ENCODE assay signal across 8 mouse cellular contexts in the genomic region with DNA sequence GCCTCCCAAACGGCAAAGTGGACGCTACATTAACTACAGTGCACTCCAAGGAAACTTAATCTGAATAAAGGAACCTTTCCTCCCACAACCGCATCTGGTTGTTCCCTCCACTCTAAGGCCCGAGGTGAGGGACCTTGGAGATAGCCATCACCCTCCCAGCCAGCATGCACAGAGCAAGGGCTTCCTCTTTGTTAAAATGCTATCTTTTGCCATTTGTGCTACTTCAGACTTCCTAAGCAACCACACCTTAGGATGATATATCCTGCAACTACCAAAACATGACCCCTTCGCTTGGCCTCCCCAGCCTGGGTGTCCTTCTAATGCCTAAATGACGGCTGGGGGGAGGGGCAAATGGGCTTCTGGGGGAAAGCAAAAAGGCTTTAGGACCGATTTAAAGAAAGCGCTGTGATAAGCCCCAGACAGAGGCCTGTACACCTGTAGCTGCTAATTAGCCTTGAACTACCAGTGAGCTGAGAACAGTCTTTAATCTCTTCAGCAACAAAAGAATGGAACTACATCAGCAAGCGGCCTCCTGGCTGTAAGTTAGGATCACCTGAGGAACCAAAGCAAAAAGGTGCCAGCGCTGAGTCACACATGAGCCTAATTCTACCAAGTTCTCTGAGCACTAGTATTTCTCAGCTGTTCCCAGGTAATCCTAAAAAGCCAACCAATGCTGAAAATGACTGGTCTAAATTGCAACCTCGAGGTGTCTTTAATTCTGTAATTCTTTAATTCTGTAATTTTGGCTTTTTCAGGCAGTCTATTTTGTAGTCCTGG. TPM values are rescaled to one million over a fixed set of nuclear protein-coding genes. Genes with fewer than 3 reads are reported as not detected.
DNase-seq lines count a peak whose midpoint lies in the region; ATAC-seq and TF ChIP-seq lines count a peak whose summit lies in the region.
"Had no signal": no experiment of that assay in that cellular context is flagged by ENCODE, and none has a peak within 500 bp of the region (broad histone marks: within the 10 kb centered on the region; RNA-seq: fewer than 3 reads in every experiment).

No protein-coding gene starts in this region.

- WGBS in hindbrain, postnatal 0 days = 69% methylated on average over 11 of the region's 11 CpGs
- WGBS in hindbrain, embryonic 14.5 days = 64% methylated on average over 11 of the region's 11 CpGs
- 51% methylated on average over 11 of the region's 11 CpGs for WGBS in spleen, adult 2 months
- WGBS in intestine, embryonic 14.5 days = 57% methylated on average over 11 of the region's 11 CpGs
- WGBS in liver, postnatal 0 days (ENCODE audit: insufficient replicate concordance) = 36% methylated on average over 11 of the region's 11 CpGs

- no peak for TF ChIP-seq CTCF in hindbrain, postnatal 0 days (IDR thresholded peaks at IDR 0.05; ENCODE audit: low read depth)
- no peak for TF ChIP-seq CTCF in spleen, adult 2 months (IDR thresholded peaks at IDR 0.05; ENCODE audit: extremely low read depth, insufficient read depth, insufficient read length, insufficient replicate concordance)
- TF ChIP-seq CTCF in liver, postnatal 0 days (IDR thresholded peaks at IDR 0.05; ENCODE audit: low read depth) = no peak

- H3K27ac ChIP-seq in hindbrain, postnatal 0 days = no peak overlapping the region
- no peak overlapping the region for H3K27ac ChIP-seq in hindbrain, embryonic 14.5 days
- peak overlapping the region; percentile 58 for H3K27ac ChIP-seq in spleen, adult 2 months (ENCODE audit: insufficient read depth, low read length)
- no peak overlapping the region for H3K27ac ChIP-seq in intestine, embryonic 14.5 days (ENCODE audit: low read depth)
- H3K27ac ChIP-seq in liver, postnatal 0 days (ENCODE audit: low read depth) = peak overlapping the region; percentile 92

- no peak for DNase-seq in hindbrain, postnatal 0 days (ENCODE audit: low spot score)
- no peak for DNase-seq in hindbrain, embryonic 14.5 days (ENCODE audit: low spot score)
- no peak for DNase-seq in spleen, adult 2 months (ENCODE audit: low read depth in 1 of 2, low spot score in 2 of 2)
- DNase-seq in spleen, adult 12 weeks (ENCODE audit: low spot score) = no peak
- DNase-seq in intestine, embryonic 14.5 days (ENCODE audit: low spot score) = no peak
- DNase-seq in liver, postnatal 0 days = no peak
- DNase-seq in right cerebral cortex, adult 2 months (ENCODE audit: low spot score in 2 of 2) = no peak

- no peaks in the 10 kb centered on the region for H3K36me3 ChIP-seq in hindbrain, postnatal 0 days (ENCODE audit: insufficient read depth, low read length)
- H3K36me3 ChIP-seq in hindbrain, embryonic 14.5 days (replicated peaks; ENCODE audit: control insufficient read depth, insufficient read depth) = no peaks in the 10 kb centered on the region
- peaks cover 2% of the 10 kb centered on the region; the same call in 1 of the 2 replicates for H3K36me3 ChIP-seq in spleen, adult 2 months (ENCODE audit: control insufficient read depth, insufficient read depth, low read length)
- peaks cover 27% of the 10 kb centered on the region for H3K36me3 ChIP-seq in intestine, embryonic 14.5 days (ENCODE audit: control insufficient read depth, insufficient read depth, low read length)
- H3K36me3 ChIP-seq in liver, postnatal 0 days (replicated peaks; ENCODE audit: insufficient read depth, low read length) = peaks cover 55% of the 10 kb centered on the region

- no peak overlapping the region for H3K4me3 ChIP-seq in hindbrain, postnatal 0 days (ENCODE audit: low read length)
- no peak overlapping the region for H3K4me3 ChIP-seq in hindbrain, embryonic 14.5 days (replicated peaks; ENCODE audit: low read length)
- H3K4me3 ChIP-seq in spleen, adult 2 months (ENCODE audit: extremely low read depth, insufficient read depth, insufficient read length) = no peak overlapping the region
- no peak overlapping the region for H3K4me3 ChIP-seq in intestine, embryonic 14.5 days (ENCODE audit: low read depth, low read length)
- H3K4me3 ChIP-seq in liver, postnatal 0 days (ENCODE audit: low read depth, low read length) = peak overlapping the region; percentile 96
- H3K4me3 ChIP-seq: myocyte had no signal

- no peaks in the 10 kb centered on the region for H3K9me3 ChIP-seq in hindbrain, postnatal 0 days (ENCODE audit: low read length)
- no peaks in the 10 kb centered on the region for H3K9me3 ChIP-seq in hindbrain, embryonic 14.5 days (ENCODE audit: control insufficient read depth, low read length)
- no peaks in the 10 kb centered on the region for H3K9me3 ChIP-seq in intestine, embryonic 14.5 days (ENCODE audit: control insufficient read depth, low read length)
- no peaks in the 10 kb centered on the region for H3K9me3 ChIP-seq in liver, postnatal 0 days (ENCODE audit: low read length)

- TF ChIP-seq EP300 in liver, postnatal 0 days (IDR thresholded peaks at IDR 0.05; ENCODE audit: low read depth) = no peak

- no peak for TF ChIP-seq POLR2A in spleen, adult 2 months (IDR thresholded peaks at IDR 0.05; ENCODE audit: low read depth, low read length)

- ATAC-seq in hindbrain, postnatal 0 days = no peak
- no peak for ATAC-seq in hindbrain, embryonic 14.5 days (ENCODE audit: low FRiP score)
- no peak for ATAC-seq in intestine, embryonic 14.5 days (replicated peaks; ENCODE audit: low FRiP score, low TSS enrichment, low read depth)
- ATAC-seq in liver, postnatal 0 days = no peak

- peaks cover 24% of the 10 kb centered on the region for H3K4me1 ChIP-seq in hindbrain, postnatal 0 days (ENCODE audit: insufficient read depth, low read length)
- peaks cover 21% of the 10 kb centered on the region for H3K4me1 ChIP-seq in hindbrain, embryonic 14.5 days (replicated peaks; ENCODE audit: control insufficient read depth, insufficient read depth, low read length)
- H3K4me1 ChIP-seq in spleen, adult 2 months (ENCODE audit: control insufficient read depth, insufficient read depth, insufficient read length) = peaks cover 45% of the 10 kb centered on the region
- H3K4me1 ChIP-seq in intestine, embryonic 14.5 days (replicated peaks; ENCODE audit: control insufficient read depth, insufficient read depth, low read length) = peaks cover 32% of the 10 kb centered on the region
- H3K4me1 ChIP-seq in liver, postnatal 0 days (ENCODE audit: insufficient read depth) = peaks cover 60% of the 10 kb centered on the region

- H3K27me3 ChIP-seq in hindbrain, postnatal 0 days (ENCODE audit: insufficient read depth, low read length) = no peaks in the 10 kb centered on the region
- peaks cover 13% of the 10 kb centered on the region for H3K27me3 ChIP-seq in hindbrain, embryonic 14.5 days (ENCODE audit: control insufficient read depth, insufficient read depth, low read length)
- no peaks in the 10 kb centered on the region for H3K27me3 ChIP-seq in spleen, adult 2 months (ENCODE audit: control insufficient read depth, insufficient read depth, low read length)
- H3K27me3 ChIP-seq in intestine, embryonic 14.5 days (replicated peaks; ENCODE audit: control insufficient read depth, insufficient read depth, low read length) = no peaks in the 10 kb centered on the region
- no peaks in the 10 kb centered on the region for H3K27me3 ChIP-seq in liver, postnatal 0 days (ENCODE audit: insufficient read depth, low read length)

- H3K4me2 ChIP-seq in hindbrain, postnatal 0 days (ENCODE audit: low read depth, low read length) = peak overlapping the region; percentile 13; the same call in 1 of the 2 replicates
- H3K4me2 ChIP-seq in hindbrain, embryonic 14.5 days (replicated peaks) = no peak overlapping the region
- H3K4me2 ChIP-seq in intestine, embryonic 14.5 days (ENCODE audit: low read length) = peak overlapping the region; percentile 7; the same call in 1 of the 2 replicates
- peak overlapping the region; percentile 100 for H3K4me2 ChIP-seq in liver, postnatal 0 days (ENCODE audit: low read depth, low read length)

- H3K9ac ChIP-seq in hindbrain, postnatal 0 days (replicated peaks; ENCODE audit: low read length) = no peak overlapping the region
- no peak overlapping the region for H3K9ac ChIP-seq in hindbrain, embryonic 14.5 days
- no peak overlapping the region; the same call in 1 of the 2 replicates for H3K9ac ChIP-seq in intestine, embryonic 14.5 days (ENCODE audit: low read length)
- H3K9ac ChIP-seq in liver, postnatal 0 days (replicated peaks) = peak overlapping the region; percentile 95

RNA-seq across cellular contexts. Expression of a gene that starts 4.9 kb away (rescaled TPM):
- 54.7 and 59.2 TPM in 2 replicates for total RNA-seq in hindbrain, postnatal 0 days (2014; rRNA removed)
- 8.4 and 8.6 TPM in 2 replicates for polyA plus RNA-seq in hindbrain, postnatal 0 days (2015; fragmentation: Nextera tagmentation; extraction: Ambion mirVana)
- polyA plus RNA-seq in hindbrain, embryonic 14.5 days (2014; fragmentation: Nextera tagmentation; extraction: Ambion mirVana) = 5.5 and 5.9 TPM in 2 replicates
- 44.6 and 50.6 TPM in 2 replicates for polyA plus RNA-seq in spleen, adult 2 months (2012; rRNA removed)
- polyA plus RNA-seq in intestine, embryonic 14.5 days (2014; fragmentation: Nextera tagmentation; extraction: Ambion mirVana) = 9.5 and 9.9 TPM in 2 replicates
- polyA plus RNA-seq in liver, postnatal 0 days (2015; fragmentation: Nextera tagmentation; extraction: Ambion mirVana) = 8.4 and 9.4 TPM in 2 replicates

Comparison
In these comparisons a context has a peak if more than half of its experiments do, and no peak if none do; other contexts are left out.
1. H3K27ac ChIP-seq: peak in spleen, adult 2 months (single experiment) and liver, postnatal 0 days (single experiment); none in hindbrain, postnatal 0 days (single experiment), hindbrain, embryonic 14.5 days (single experiment) and intestine, embryonic 14.5 days (single experiment).